Mouse (Mus musculus) forebrain, embryonic 12.5 days (tissue): ENCODE measurements at regions not wholly inside any gene's neighbourhood (a gene's known extent, or its start where the extent isn't known, plus 50 kb on each side); places are given as distances from the start of the nearest gene placed in this dataset.

Experiments
- ATAC-seq: fragments of 200-750 bp; cut with Nextera tagmentation; 2 replicates; pipeline ENCODE4 v1.8.0; 2017; ENCODE audit warnings: moderate TSS enrichment; ENCODE audit not compliant: low FRiP score
- H3K27ac ChIP-seq: fragments of 300-500 bp; sonication (generic); 2 replicates; pipeline ENCODE4 v1.5.1; 2016; ENCODE audit warnings: mild to moderate bottlenecking
- H3K27me3 ChIP-seq: fragments of 300-500 bp; sonication (generic); 2 replicates; pipeline ENCODE4 v1.6.1; 2016; ENCODE audit warnings: mild to moderate bottlenecking
- H3K36me3 ChIP-seq: fragments of 300-500 bp; sonication (generic); replicated peaks from 2 replicates; pipeline ENCODE4 v1.6.1; 2016; ENCODE audit warnings: mild to moderate bottlenecking
- H3K4me1 ChIP-seq: fragments of 300-500 bp; sonication (generic); 2 replicates; pipeline ENCODE4 v1.6.1; 2016
- H3K4me2 ChIP-seq: fragments of 300-500 bp; sonication (generic); 2 replicates; pipeline ENCODE4 v1.6.1; 2016; ENCODE audit warnings: mild to moderate bottlenecking, moderate library complexity
- H3K4me3 ChIP-seq: fragments of 300-500 bp; sonication (generic); replicated peaks from 2 replicates; pipeline ENCODE4 v1.5.1; 2016; ENCODE audit warnings: mild to moderate bottlenecking
- H3K9ac ChIP-seq: fragments of 300-500 bp; sonication (generic); 2 replicates; pipeline ENCODE4 v1.6.1; 2016; ENCODE audit warnings: mild to moderate bottlenecking
- H3K9me3 ChIP-seq: fragments of 300-500 bp; sonication (generic); 2 replicates; pipeline ENCODE4 v1.6.1; 2016
- WGBS: fragments of 180-500 bp; shearing (Covaris S2); methylation state at CpG from one replicate; pipeline ENCODE4 v1.1.7; 2016; 5-methylcytosine and 5-hydroxymethylcytosine counted together

DNA sequence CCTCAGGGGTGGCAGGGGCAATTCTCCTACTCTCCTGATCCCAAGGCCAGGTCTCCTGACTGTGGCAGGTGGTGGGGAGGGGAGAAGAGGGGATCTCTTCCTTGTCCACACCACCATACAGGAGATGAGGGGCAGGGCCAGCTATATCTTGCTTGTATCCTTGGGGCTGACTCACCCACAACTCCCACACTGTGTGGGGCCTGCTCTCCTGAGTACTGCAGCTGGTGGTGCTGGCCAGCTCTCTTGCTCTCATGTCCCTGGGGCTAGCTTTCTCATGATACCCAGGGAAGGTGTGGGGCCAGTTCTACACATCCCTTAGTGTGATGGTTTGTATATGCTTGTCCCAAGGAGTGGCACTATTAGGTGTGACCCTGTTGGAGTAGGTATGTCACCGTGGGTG, 177.4 kb downstream of the Shq1 start:
- Histone ChIP-seq H3K9ac (no peak overlapping the region), H3K4me1 (peaks cover 6% of the 10 kb centered on the region; the same call in 1 of the 2 replicates), H3K36me3 (no peaks in the 10 kb centered on the region), H3K4me2 (no peak overlapping the region), H3K4me3 (no peak overlapping the region), H3K9me3 (no peaks in the 10 kb centered on the region), H3K27me3 (0 out of 2 replicates have a peak, but pooled peaks cover 12% of the 10 kb centered on the region), H3K27ac (no peak overlapping the region)
- ATAC-seq = no peak
- WGBS = 75% methylated on average over 1 of the region's 1 CpGs

DNA sequence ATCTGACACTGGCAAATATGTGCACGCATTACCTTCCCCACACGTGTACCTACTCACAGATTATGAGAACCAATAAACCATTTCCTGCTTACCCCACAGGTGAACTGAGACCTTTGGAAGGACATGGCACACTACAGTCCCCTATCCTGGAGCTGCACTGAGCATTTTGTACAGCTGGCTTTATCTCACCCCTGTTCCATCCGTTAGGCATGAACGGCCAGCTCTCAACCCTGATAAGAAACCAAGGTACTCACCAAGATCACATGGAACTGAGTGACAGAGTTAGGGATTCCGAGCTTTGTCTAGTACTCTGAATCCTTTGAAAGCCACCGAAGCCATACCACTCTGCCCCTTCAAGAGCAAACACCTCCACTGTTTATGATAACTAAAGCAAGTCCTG, 179.1 kb downstream of the Shq1 start:
- Histone ChIP-seq H3K9me3 (no peaks in the 10 kb centered on the region), H3K36me3 (no peaks in the 10 kb centered on the region), H3K9ac (no peak overlapping the region), H3K27me3 (0 out of 2 replicates have a peak, but pooled peaks cover 8% of the 10 kb centered on the region), H3K27ac (no peak overlapping the region), H3K4me3 (no peak overlapping the region), H3K4me2 (no peak overlapping the region), H3K4me1 (peaks cover 6% of the 10 kb centered on the region; the same call in 1 of the 2 replicates)
- no peak for ATAC-seq
- 95% methylated on average over 6 of the region's 6 CpGs for WGBS

DNA sequence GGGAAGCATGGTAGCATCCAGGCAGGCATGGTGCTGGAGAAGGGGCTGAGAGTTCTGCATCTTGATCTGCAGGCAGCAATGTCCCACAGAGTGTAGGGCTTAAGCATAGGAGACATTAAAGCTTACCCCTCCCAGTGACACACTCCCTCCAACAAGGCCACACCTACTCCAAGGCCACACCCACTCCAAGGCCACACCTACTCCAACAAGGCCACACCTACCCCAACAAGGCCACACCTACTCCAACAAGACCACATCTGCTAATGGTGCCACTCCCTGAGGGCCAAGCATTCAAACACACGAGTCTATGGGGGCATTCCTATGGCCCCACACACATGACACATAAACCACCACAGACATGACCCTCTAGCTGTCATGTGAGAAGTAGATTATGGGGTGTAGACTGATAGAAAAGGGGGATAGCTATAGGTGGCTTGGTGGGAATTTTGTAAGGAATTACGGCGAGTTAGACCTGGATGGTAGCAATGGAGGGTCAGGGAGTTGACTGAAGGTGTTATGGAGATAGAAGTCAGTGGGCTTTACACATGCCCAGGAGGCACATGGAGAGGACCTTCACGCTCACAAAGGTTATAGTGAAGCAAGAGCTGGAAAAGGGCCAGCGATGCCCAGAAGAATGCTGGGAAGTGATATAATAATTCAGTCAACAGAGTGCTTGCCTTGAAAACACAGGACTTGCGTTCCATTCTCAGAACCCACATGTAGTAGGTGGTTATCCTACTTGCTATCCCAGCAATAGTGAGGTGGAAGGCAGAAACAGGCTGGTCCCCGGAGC, 179.8 kb downstream of the Shq1 start:
- H3K4me3 ChIP-seq = no peak overlapping the region
- no peak overlapping the region for H3K9ac ChIP-seq
- H3K27ac ChIP-seq = no peak overlapping the region
- WGBS = 92% methylated on average over 7 of the region's 7 CpGs
- H3K27me3 ChIP-seq = 0 out of 2 replicates have a peak, but pooled peaks cover 8% of the 10 kb centered on the region
- 0 out of 2 replicates have a peak, but pooled peaks cover 1% of the 10 kb centered on the region for H3K9me3 ChIP-seq
- H3K4me2 ChIP-seq = no peak overlapping the region
- H3K4me1 ChIP-seq = peaks cover 6% of the 10 kb centered on the region; the same call in 1 of the 2 replicates
- ATAC-seq = no peak
- H3K36me3 ChIP-seq = no peaks in the 10 kb centered on the region

DNA sequence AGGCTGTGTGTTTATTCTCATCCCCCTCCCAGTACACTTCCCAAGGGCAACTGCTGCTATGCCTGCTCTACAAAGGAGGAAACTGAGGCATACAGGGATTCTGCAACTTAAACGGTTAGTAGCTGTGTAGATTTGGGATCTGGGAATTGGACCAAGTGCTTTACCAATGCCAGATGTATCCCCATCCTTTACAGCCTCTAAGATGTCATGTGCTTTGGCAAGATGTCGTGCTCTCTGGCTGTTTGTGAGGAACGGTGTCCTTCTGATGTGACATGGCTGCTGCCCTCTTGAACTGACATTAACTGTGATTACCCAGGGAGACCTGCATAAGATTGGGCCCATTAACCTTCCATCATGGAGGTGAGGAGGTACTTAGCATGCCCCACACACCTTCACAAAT, 187.1 kb downstream of the Shq1 start:
- H3K4me2 ChIP-seq = no peak overlapping the region
- H3K27ac ChIP-seq = no peak overlapping the region
- H3K4me1 ChIP-seq = 0 out of 2 replicates have a peak, but pooled peaks cover 6% of the 10 kb centered on the region
- WGBS = 81% methylated on average over 3 of the region's 3 CpGs
- no peak for ATAC-seq
- peaks cover 16% of the 10 kb centered on the region for H3K9me3 ChIP-seq
- no peaks in the 10 kb centered on the region for H3K36me3 ChIP-seq
- H3K4me3 ChIP-seq = no peak overlapping the region
- H3K9ac ChIP-seq = no peak overlapping the region
- peaks cover 7% of the 10 kb centered on the region; the same call in 1 of the 2 replicates for H3K27me3 ChIP-seq

DNA sequence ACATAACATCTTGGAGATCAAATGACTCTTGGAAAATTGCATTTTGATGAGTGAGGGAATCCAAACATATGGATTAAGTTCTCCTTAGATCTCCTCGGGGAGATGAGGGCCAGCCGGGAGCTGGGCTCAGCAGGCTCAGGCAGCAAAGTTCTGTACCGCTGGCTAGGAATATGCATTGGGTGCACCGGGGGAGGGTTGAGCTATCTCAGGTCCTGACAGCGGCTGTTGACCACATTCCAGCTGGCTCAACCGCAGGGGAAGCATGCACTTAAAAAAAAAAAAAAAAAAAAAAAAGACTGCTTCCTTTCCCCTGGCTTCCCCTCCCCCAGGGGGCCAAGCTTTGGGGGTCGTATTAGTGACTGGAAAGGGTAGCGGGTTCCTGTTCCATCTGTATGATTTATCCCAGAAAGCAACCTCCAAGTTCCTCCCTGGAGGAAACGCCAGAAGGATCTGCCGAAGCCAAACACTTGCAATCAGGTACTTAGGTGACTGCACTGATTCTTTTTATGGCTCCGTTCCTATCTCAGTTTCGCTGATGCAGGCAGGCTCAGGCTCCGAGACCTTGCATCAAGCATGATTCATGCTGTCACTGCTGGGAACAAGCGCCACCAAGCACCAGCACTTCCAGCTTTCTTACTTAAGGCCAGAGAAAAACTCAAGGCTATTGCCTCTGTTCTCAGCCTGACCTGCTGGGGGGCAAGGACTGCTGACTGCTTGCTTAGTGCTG, 187.7 kb downstream of the Shq1 start:
- WGBS = 22% methylated on average over 14 of the region's 14 CpGs

DNA sequence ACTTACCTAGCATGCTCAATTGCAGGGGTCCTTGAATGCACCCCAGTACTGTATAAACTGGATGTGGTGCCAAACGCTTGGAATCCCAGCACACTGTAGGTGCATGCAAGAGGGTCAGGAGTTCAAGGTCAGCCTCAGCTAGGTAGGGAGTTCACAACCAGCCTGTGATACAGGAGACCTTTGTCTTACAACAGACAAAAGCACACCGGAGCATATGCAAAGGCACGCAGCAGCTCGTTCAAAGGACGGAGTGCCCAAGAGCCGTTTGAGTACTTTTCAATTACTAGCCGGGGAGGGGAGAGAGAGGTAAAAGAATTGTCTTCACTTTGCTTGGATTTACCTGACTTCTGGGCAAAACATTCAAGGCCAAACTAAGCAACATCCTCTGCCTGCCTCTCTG, 188.4 kb downstream of the Shq1 start:
- Histone ChIP-seq H3K27ac (no peak overlapping the region), H3K36me3 (no peaks in the 10 kb centered on the region), H3K4me1 (0 out of 2 replicates have a peak, but pooled peaks cover 6% of the 10 kb centered on the region), H3K4me3 (no peak overlapping the region), H3K4me2 (no peak overlapping the region), H3K27me3 (peaks cover 7% of the 10 kb centered on the region; the same call in 1 of the 2 replicates), H3K9ac (no peak overlapping the region), H3K9me3 (peaks cover 16% of the 10 kb centered on the region)
- WGBS = 21% methylated on average over 7 of the region's 7 CpGs
- ATAC-seq = no peak

More for the DNA sequence above, 187.7 kb downstream of the Shq1 start:
- H3K27me3 ChIP-seq = peaks cover 7% of the 10 kb centered on the region; the same call in 1 of the 2 replicates
- H3K36me3 ChIP-seq = no peaks in the 10 kb centered on the region
- no peak for ATAC-seq
- 0 out of 2 replicates have a peak, but pooled peaks cover 6% of the 10 kb centered on the region for H3K4me1 ChIP-seq
- peaks cover 16% of the 10 kb centered on the region for H3K9me3 ChIP-seq
- H3K4me2 ChIP-seq = no peak overlapping the region
- H3K9ac ChIP-seq = no peak overlapping the region
- no peak overlapping the region for H3K4me3 ChIP-seq
- H3K27ac ChIP-seq = no peak overlapping the region

DNA sequence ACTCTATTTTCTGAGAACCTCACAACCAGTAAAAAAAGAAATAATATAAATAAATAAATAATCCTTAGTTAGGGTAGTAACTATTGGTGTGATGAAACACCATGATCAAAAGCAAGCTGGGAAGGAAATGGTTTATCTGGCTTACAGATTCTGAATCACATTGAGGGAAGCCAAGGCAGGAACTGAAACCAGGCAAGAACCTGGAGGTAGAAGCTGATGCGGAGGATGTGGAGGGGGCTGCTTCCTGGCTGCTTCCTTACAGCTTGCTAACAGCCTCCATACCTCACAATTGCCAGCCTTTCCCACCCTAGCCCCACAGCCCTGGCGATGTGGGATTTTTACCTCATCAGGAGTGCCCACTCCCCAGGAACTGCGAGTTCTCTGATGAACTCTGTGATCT, 190.4 kb downstream of the Shq1 start:
- no peak for ATAC-seq
- 98% methylated on average over 3 of the region's 3 CpGs for WGBS

DNA sequence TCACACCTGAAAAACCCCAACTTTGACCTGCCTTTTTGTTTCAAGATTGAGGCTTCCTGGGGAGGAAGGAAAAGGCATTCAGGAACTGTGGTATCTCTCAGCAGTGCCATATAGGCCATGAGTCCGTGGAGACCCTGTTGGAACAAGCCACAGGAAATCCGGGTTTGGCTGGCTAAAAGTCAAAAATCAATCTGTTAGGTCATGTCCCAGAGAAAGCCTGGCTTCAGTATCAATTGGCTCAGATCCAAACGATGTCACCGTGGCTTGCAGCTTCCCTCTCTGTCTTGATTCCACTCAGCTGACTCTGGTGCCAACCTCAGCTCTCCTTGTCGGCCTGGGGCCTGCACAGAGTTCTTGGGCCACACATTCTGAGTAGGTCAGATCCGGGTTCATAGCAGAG, 191.1 kb downstream of the Shq1 start:
- Histone ChIP-seq H3K4me2 (no peak overlapping the region), H3K9me3 (peaks cover 2% of the 10 kb centered on the region; the same call in 1 of the 2 replicates), H3K36me3 (no peaks in the 10 kb centered on the region), H3K27me3 (peaks cover 7% of the 10 kb centered on the region; the same call in 1 of the 2 replicates), H3K27ac (no peak overlapping the region), H3K4me1 (0 out of 2 replicates have a peak, but pooled peaks cover 6% of the 10 kb centered on the region), H3K9ac (no peak overlapping the region), H3K4me3 (no peak overlapping the region)
- ATAC-seq = no peak
- WGBS = 85% methylated on average over 6 of the region's 6 CpGs

More for the DNA sequence above, 190.4 kb downstream of the Shq1 start:
- no peak overlapping the region for H3K4me2 ChIP-seq
- no peak overlapping the region for H3K27ac ChIP-seq
- H3K4me1 ChIP-seq = 0 out of 2 replicates have a peak, but pooled peaks cover 6% of the 10 kb centered on the region
- no peak overlapping the region for H3K4me3 ChIP-seq
- no peaks in the 10 kb centered on the region for H3K36me3 ChIP-seq
- H3K27me3 ChIP-seq = peaks cover 7% of the 10 kb centered on the region; the same call in 1 of the 2 replicates
- no peak overlapping the region for H3K9ac ChIP-seq
- peaks cover 9% of the 10 kb centered on the region for H3K9me3 ChIP-seq

DNA sequence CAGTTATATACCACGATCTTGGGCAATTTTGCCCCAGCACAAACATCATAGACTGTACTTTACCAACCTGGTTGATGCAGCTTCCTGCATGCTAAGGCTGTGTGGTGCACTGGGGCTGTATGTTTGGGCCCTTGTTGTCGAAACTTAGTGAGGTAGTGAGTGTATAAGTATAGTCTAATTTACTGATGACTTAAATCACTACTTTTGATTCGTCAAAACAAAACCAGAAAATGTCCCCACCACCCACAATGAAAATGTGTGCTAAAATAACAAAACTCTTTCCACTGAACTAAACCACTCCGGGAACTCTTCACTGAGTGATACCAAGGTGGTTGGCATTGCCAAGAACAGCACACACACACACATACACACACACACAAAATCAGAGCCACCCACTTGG, 191.5 kb downstream of the Shq1 start:
- no peak overlapping the region for H3K9ac ChIP-seq
- WGBS = 89% methylated on average over 4 of the region's 4 CpGs
- H3K4me2 ChIP-seq = no peak overlapping the region
- no peaks in the 10 kb centered on the region for H3K9me3 ChIP-seq
- no peak overlapping the region for H3K4me3 ChIP-seq
- no peak for ATAC-seq
- no peak overlapping the region for H3K27ac ChIP-seq
- no peaks in the 10 kb centered on the region for H3K36me3 ChIP-seq
- H3K27me3 ChIP-seq = peaks cover 7% of the 10 kb centered on the region; the same call in 1 of the 2 replicates
- peaks cover 6% of the 10 kb centered on the region; the same call in 1 of the 2 replicates for H3K4me1 ChIP-seq

DNA sequence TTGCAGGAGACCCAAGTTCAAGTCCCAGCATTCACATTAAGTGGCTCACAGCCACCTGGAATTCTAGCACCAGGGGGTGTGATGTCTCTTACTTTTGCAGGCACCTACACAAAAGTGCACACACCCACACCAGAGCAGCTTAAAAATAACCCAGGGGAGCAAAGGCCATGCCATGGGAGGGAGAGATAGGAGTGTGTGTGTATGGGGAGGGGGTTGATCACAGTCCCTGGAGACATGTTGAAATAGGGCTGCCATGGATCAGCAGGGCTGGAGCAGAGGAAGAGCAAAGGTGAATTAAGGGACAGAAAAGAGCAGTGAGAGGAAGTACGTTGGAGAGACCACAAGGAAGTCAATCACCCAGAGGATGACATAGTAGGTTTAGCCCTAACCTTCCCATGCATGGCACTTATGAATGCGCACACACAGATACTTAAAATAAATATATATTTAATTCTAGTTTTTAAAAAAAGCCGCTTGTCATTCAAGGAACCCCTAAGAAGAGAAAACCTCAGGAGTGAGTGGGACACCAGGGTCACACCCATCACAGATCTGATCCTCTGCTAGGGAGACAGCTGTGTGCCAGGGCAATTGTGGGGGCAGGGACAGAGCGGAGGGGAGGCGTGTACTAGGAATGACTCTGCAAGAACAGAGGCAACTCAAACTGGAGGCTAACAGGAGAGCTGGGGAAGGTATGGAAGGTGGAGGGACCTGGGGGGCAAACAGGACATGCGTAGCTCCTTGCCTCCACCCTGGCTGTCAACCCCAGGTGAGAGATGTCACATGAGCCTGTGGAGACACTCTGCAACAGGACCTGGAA, 189.5 kb upstream of the Rybp start:
- Histone ChIP-seq H3K4me2 (no peak overlapping the region), H3K27ac (no peak overlapping the region), H3K9ac (no peak overlapping the region), H3K9me3 (peaks cover 8% of the 10 kb centered on the region; the same call in 1 of the 2 replicates), H3K36me3 (no peaks in the 10 kb centered on the region), H3K4me1 (no peaks in the 10 kb centered on the region; the same call in 1 of the 2 replicates), H3K27me3 (no peaks in the 10 kb centered on the region), H3K4me3 (no peak overlapping the region)
- 87% methylated on average over 6 of the region's 6 CpGs for WGBS
- no peak for ATAC-seq

DNA sequence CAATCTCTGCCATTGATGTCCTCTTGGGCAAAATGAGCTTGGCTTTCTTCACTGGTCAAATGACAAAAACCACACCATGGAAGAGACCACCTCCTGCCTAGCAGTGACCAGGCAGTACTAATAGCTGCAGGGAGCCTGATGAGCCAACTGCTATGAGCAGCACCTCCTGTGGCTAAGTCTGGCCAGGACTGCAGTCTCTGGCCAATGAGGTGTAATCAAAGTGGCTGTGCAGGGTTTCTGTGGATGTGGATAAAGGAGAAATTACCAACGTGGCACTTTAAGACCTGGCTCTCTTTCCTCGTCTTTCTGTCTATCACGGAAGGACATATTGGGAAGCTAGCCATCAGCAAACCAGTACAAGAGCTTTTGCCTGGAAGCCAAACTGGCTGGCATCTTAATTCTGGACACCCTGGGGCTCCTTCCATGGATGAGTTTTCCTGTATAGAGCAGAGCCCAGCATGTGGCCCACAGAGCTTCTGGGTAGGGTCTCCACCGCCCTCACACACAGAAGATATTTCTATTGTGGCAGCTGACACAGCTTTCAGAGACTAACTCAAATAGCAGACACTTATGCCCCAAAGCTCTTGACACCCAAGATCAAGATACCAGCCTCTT, 188.2 kb upstream of the Rybp start:
- no peaks in the 10 kb centered on the region for H3K27me3 ChIP-seq
- H3K9me3 ChIP-seq = peaks cover 8% of the 10 kb centered on the region; the same call in 1 of the 2 replicates
- H3K27ac ChIP-seq = no peak overlapping the region
- ATAC-seq = no peak
- WGBS = 62% methylated on average over 4 of the region's 4 CpGs
- H3K36me3 ChIP-seq = no peaks in the 10 kb centered on the region
- H3K4me3 ChIP-seq = no peak overlapping the region
- no peaks in the 10 kb centered on the region; the same call in 1 of the 2 replicates for H3K4me1 ChIP-seq
- no peak overlapping the region for H3K9ac ChIP-seq
- no peak overlapping the region for H3K4me2 ChIP-seq
